Comparison of ENCODE assay signal across 8 mouse cellular contexts in genomic region chr2:158912631-158913258, GRCm38 (mm10).
DNase-seq lines count a peak whose midpoint lies in the region; TF ChIP-seq lines count a peak whose summit lies in the region.

No protein-coding gene starts in this region.

- no peak overlapping the region for H3K4me3 ChIP-seq in MEL (ENCODE audit: control insufficient read depth in 1 of 2, insufficient read depth in 1 of 2, low read depth in 2 of 2, low read length in 2 of 2)
- no peak overlapping the region for H3K4me3 ChIP-seq in gastrocnemius, adult 2 months

- peak; percentile 2 for DNase-seq in cerebellum, adult 11 months
- no peak for DNase-seq in cerebellum, adult 11-12 months
- DNase-seq in MEL (ENCODE audit: low read depth, low spot score), result peak; percentile 20
- peak; percentile 77 to 79 for DNase-seq in cerebellum, postnatal 14 days
- peak; percentile 54 for DNase-seq in gastrocnemius, adult 2 months
- peak; percentile 71 to 72 for DNase-seq in kidney, postnatal 4 days
- DNase-seq in lung, postnatal 4 days, result peak; percentile 43 to 51
- peak; percentile 20 to 32 for DNase-seq in right cerebral cortex, postnatal 36 days (ENCODE audit: low spot score in 2 of 2)

- H3K9ac ChIP-seq in MEL (ENCODE audit: control insufficient read depth, low read depth, low read length, poor library complexity, severe bottlenecking), result no peak overlapping the region

- H3K9me3 ChIP-seq in MEL (replicated peaks; ENCODE audit: insufficient read depth, low read length), result no peaks in the 10 kb centered on the region

- no peaks in the 10 kb centered on the region for H3K79me2 ChIP-seq in MEL (ENCODE audit: control insufficient read depth, insufficient read depth, low read length, poor library complexity)

- no peaks in the 10 kb centered on the region for H3K36me3 ChIP-seq in MEL (ENCODE audit: control insufficient read depth in 1 of 2, insufficient read depth in 2 of 2, low read length in 2 of 2)

- intact Hi-C loops in gastrocnemius, adult 2 months (cut with DNase I), result loop anchor here (2.0 to 10.0 kb wide), 3 partner anchors 252 to 1680 kb away; no protein-coding TSS in a partner anchor

- no peaks in the 10 kb centered on the region for H3K27me3 ChIP-seq in MEL (ENCODE audit: control insufficient read depth in 1 of 2, insufficient read depth in 2 of 2, low read length in 2 of 2)

- no peak for TF ChIP-seq EP300 in MEL (IDR thresholded peaks at IDR 0.05; ENCODE audit: low read depth in 1 of 2, low read length in 2 of 2)

- H3K4me1 ChIP-seq in MEL (ENCODE audit: control insufficient read depth in 1 of 2, insufficient read depth in 2 of 2, low read length in 2 of 2), result no peaks in the 10 kb centered on the region

- peak; percentile 30 to 70 (median 45); a peak in 5 of 6 replicates for TF ChIP-seq CTCF in MEL (IDR thresholded peaks at IDR 0.05 in 2 of 3, conservative IDR thresholded peaks at IDR 0.05 in 1 of 3; ENCODE audit: control insufficient read depth in 1 of 3, insufficient read depth in 1 of 3, low read depth in 2 of 3, low read length in 3 of 3, poor library complexity in 1 of 3, severe bottlenecking in 1 of 3)
- peak; percentile 78 for TF ChIP-seq CTCF in gastrocnemius, adult 2 months (IDR thresholded peaks at IDR 0.05)

- H3K27ac ChIP-seq in MEL (ENCODE audit: control insufficient read depth, low read depth, low read length), result no peak overlapping the region
- H3K27ac ChIP-seq in gastrocnemius, adult 2 months, result no peak overlapping the region

- TF ChIP-seq POLR2A in MEL (IDR thresholded peaks at IDR 0.05; ENCODE audit: control insufficient read depth in 1 of 2, insufficient read depth in 1 of 2, low read depth in 1 of 2, low read length in 2 of 2, poor library complexity in 1 of 2), result no peak

- TF ChIP-seq RAD21 in MEL (IDR thresholded peaks at IDR 0.05; ENCODE audit: low read depth, low read length), result peak; percentile 46

TF ChIP-seq in MEL, 35 proteins besides CTCF, POLR2A, EP300 and RAD21:
- no peak for TF ChIP-seq BHLHE40 (IDR thresholded peaks at IDR 0.05; ENCODE audit: borderline replicate concordance, low read depth, low read length)
- no peak for TF ChIP-seq ZNF384 (IDR thresholded peaks at IDR 0.05; ENCODE audit: low read depth, low read length)
- no peak for TF ChIP-seq MXI1 (IDR thresholded peaks at IDR 0.05; ENCODE audit: low read depth, low read length)
- peak; percentile 39; the same call in 1 of the 2 replicates for TF ChIP-seq SMC3 (IDR thresholded peaks at IDR 0.05; ENCODE audit: low read depth, low read length)
- no peak for TF ChIP-seq MAX (IDR thresholded peaks at IDR 0.05; ENCODE audit: low read length)
TF ChIP-seq in MEL: peak in this region for 1.
